Mouse (Mus musculus): ENCODE measurements around the gene Gm12253. TPM values are rescaled to one million over a fixed set of nuclear protein-coding genes. Genes with fewer than 3 reads are reported as not detected.

Gene Gm12253
- polyA plus RNA-seq (2015; fragmentation: Nextera tagmentation; extraction: Ambion mirVana) = not detected in 2 replicates

GRCm38 (mm10) chr11:58432259-58432658, at the start of gene Gm12253:
TSS of gene Gm12253 (plus strand) at chr11:58432559.
- WGBS = 84% methylated on average over 3 of the region's 3 CpGs
- no peak within 1 kb of the TSS for H3K27ac ChIP-seq
- no peak within 1 kb of the TSS for H3K9ac ChIP-seq
- no peak for ATAC-seq (ENCODE audit: insufficient number of reproducible peaks, low FRiP score, low TSS enrichment, low read depth)
- no peaks in the 10 kb centered on the region for H3K36me3 ChIP-seq
- no peaks in the 10 kb centered on the region for H3K9me3 ChIP-seq
- no peaks in the 10 kb centered on the region for H3K27me3 ChIP-seq
- no peak within 1 kb of the TSS for H3K4me3 ChIP-seq
- no peak within 1 kb of the TSS for H3K4me2 ChIP-seq
- H3K4me1 ChIP-seq = no peaks in the 10 kb centered on the region

- 59% methylated on average over 6 of the region's 6 CpGs for WGBS
- ATAC-seq (ENCODE audit: insufficient number of reproducible peaks, low FRiP score, low TSS enrichment, low read depth) = no peak
Measured at GRCm38 (mm10) chr11:58399985-58400645, 32.2 kb upstream of the Gm12253 start.

DNA sequence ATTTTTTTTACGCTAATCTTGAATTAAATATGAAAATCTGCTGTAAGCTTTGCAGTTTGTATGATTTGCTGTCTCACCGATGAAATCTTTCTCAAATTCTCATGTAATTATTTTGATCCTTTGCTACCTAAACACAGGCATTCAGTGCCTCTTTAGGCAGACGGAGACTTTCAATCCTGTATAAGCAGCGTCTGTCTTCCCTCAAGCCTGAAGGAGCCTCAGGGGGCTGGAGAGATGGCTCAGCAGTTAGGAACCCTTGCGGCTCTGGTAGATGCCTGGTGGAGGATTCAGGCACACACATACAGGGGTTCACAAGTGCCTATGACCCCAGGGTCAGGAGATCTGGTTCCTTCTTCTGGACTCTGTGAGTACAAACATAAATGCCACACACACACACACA, 31.7 kb upstream of the Gm12253 start:
- Histone ChIP-seq H3K27me3 (no peaks in the 10 kb centered on the region), H3K9ac (no peak overlapping the region), H3K4me3 (no peak overlapping the region), H3K4me1 (peaks cover 2% of the 10 kb centered on the region; the same call in 1 of the 2 replicates), H3K36me3 (no peaks in the 10 kb centered on the region), H3K4me2 (no peak overlapping the region), H3K27ac (no peak overlapping the region), H3K9me3 (no peaks in the 10 kb centered on the region)
- WGBS = 56% methylated on average over 5 of the region's 5 CpGs
- ATAC-seq (ENCODE audit: insufficient number of reproducible peaks, low FRiP score, low TSS enrichment, low read depth) = no peak

More at GRCm38 (mm10) chr11:58399985-58400645, 32.2 kb upstream of the Gm12253 start:
- no peaks in the 10 kb centered on the region for H3K27me3 ChIP-seq
- H3K4me1 ChIP-seq = peaks cover 2% of the 10 kb centered on the region; the same call in 1 of the 2 replicates
- H3K9me3 ChIP-seq = no peaks in the 10 kb centered on the region
- no peaks in the 10 kb centered on the region for H3K36me3 ChIP-seq
- no peak overlapping the region for H3K9ac ChIP-seq
- H3K27ac ChIP-seq = no peak overlapping the region
- H3K4me2 ChIP-seq = no peak overlapping the region
- H3K4me3 ChIP-seq = no peak overlapping the region

GRCm38 (mm10) chr11:58408066-58408465, 24.3 kb upstream of the Gm12253 start:
- no peaks in the 10 kb centered on the region for H3K36me3 ChIP-seq
- no peak overlapping the region for H3K9ac ChIP-seq
- H3K4me1 ChIP-seq = no peaks in the 10 kb centered on the region
- H3K4me3 ChIP-seq = no peak overlapping the region
- no peaks in the 10 kb centered on the region for H3K27me3 ChIP-seq
- no peaks in the 10 kb centered on the region for H3K9me3 ChIP-seq
- no peak overlapping the region for H3K4me2 ChIP-seq
- no peak for ATAC-seq (ENCODE audit: insufficient number of reproducible peaks, low FRiP score, low TSS enrichment, low read depth)
- 55% methylated on average over 3 of the region's 3 CpGs for WGBS
- H3K27ac ChIP-seq = no peak overlapping the region

DNA sequence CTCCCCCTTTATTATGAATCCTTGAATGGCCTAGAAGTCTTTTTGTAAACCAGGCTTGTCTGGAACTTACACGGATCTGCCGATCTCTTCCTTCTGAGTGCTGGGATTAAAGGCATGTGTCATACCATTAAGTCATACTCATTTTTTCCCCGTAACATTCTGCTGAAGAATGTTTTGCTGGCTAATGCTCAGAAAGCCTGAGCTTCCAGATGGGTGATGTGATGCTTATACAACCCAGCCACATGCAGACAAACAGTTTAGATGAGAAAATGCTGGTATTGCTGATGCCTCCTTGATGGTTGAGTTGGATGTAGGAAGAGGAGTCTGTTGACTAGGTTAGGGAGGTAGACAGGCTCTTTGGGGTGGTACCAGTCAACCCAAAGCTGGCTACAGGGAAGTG, 14.0 kb upstream of the Gm12253 start:
- no peak for ATAC-seq (ENCODE audit: insufficient number of reproducible peaks, low FRiP score, low TSS enrichment, low read depth)
- 54% methylated on average over 3 of the region's 3 CpGs for WGBS

GRCm38 (mm10) chr11:58420815-58421214, 11.5 kb upstream of the Gm12253 start, which contains the start of gene 1810065E05Rik:
TSS of gene 1810065E05Rik (plus strand) at chr11:58421111.
- WGBS = 26% methylated on average over 1 of the region's 1 CpGs
- Histone ChIP-seq H3K4me2 (no peak within 1 kb of the TSS), H3K9me3 (no peaks in the 10 kb centered on the region), H3K4me1 (no peaks in the 10 kb centered on the region), H3K27ac (no peak within 1 kb of the TSS), H3K36me3 (no peaks in the 10 kb centered on the region), H3K9ac (no peak within 1 kb of the TSS), H3K4me3 (no peak within 1 kb of the TSS), H3K27me3 (no peaks in the 10 kb centered on the region)
- no peak for ATAC-seq (ENCODE audit: insufficient number of reproducible peaks, low FRiP score, low TSS enrichment, low read depth)

More for the DNA sequence above, 14.0 kb upstream of the Gm12253 start:
- Histone ChIP-seq H3K9ac (no peak overlapping the region), H3K4me3 (no peak overlapping the region), H3K36me3 (no peaks in the 10 kb centered on the region), H3K27ac (no peak overlapping the region), H3K4me2 (no peak overlapping the region), H3K27me3 (no peaks in the 10 kb centered on the region), H3K4me1 (no peaks in the 10 kb centered on the region), H3K9me3 (no peaks in the 10 kb centered on the region)

- H3K9ac ChIP-seq = no peak overlapping the region
- no peaks in the 10 kb centered on the region; the same call in 1 of the 2 replicates for H3K4me1 ChIP-seq
- 18% methylated on average over 5 of the region's 5 CpGs for WGBS
- no peak overlapping the region for H3K4me3 ChIP-seq
- H3K27ac ChIP-seq = no peak overlapping the region
- ATAC-seq (ENCODE audit: insufficient number of reproducible peaks, low FRiP score, low TSS enrichment, low read depth) = no peak
- H3K27me3 ChIP-seq = no peaks in the 10 kb centered on the region
- H3K36me3 ChIP-seq = no peaks in the 10 kb centered on the region
- H3K4me2 ChIP-seq = no peak overlapping the region
- no peaks in the 10 kb centered on the region for H3K9me3 ChIP-seq
Measured at GRCm38 (mm10) chr11:58437866-58438265, 5.5 kb downstream of the Gm12253 start.

DNA sequence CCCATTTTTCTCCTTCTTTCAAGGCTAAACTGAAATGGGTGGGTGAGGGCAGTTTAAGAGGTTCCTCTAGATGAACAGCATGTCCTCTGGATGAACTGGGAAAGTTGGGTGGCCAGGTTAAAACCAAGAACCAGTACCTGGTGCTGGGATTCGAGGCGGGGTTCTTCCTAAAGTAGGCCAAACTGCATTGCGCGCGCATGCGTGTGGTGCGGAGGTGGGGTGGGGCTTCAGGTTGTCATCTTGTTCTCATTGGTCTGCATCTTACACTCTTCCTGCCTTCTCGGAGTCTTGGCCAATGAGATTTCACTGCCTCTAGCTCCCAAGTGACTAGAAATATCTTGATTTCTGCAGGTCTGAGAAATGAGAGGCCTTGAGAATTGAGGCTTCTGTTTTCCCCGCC, 20.4 kb downstream of the Gm12253 start, which contains the start of gene Lypd9:
Lypd9 (minus strand) TSS at position 165 of the 400 bp plus-strand sequence.
- no peaks in the 10 kb centered on the region for H3K36me3 ChIP-seq
- H3K27ac ChIP-seq = no peak within 1 kb of the TSS

GRCm38 (mm10) chr11:58453592-58453991, 21.2 kb downstream of the Gm12253 start:
- no peaks in the 10 kb centered on the region for H3K9me3 ChIP-seq
- no peak overlapping the region for H3K9ac ChIP-seq
- no peak overlapping the region for H3K27ac ChIP-seq
- no peak overlapping the region for H3K4me3 ChIP-seq
- H3K4me2 ChIP-seq = no peak overlapping the region
- H3K4me1 ChIP-seq = no peaks in the 10 kb centered on the region
- ATAC-seq (ENCODE audit: insufficient number of reproducible peaks, low FRiP score, low TSS enrichment, low read depth) = no peak
- WGBS = 20% methylated on average over 4 of the region's 4 CpGs
- no peaks in the 10 kb centered on the region for H3K27me3 ChIP-seq
- no peaks in the 10 kb centered on the region for H3K36me3 ChIP-seq

More for the DNA sequence above, 20.4 kb downstream of the Gm12253 start, which contains the start of gene Lypd9:
- H3K9me3 ChIP-seq = no peaks in the 10 kb centered on the region
- no peak within 1 kb of the TSS for H3K4me3 ChIP-seq
- H3K27me3 ChIP-seq = no peaks in the 10 kb centered on the region
- no peak for ATAC-seq (ENCODE audit: insufficient number of reproducible peaks, low FRiP score, low TSS enrichment, low read depth)
- no peak within 1 kb of the TSS for H3K4me2 ChIP-seq
- WGBS = 94% methylated on average over 9 of the region's 9 CpGs
- H3K4me1 ChIP-seq = no peaks in the 10 kb centered on the region
- no peak within 1 kb of the TSS for H3K9ac ChIP-seq

DNA sequence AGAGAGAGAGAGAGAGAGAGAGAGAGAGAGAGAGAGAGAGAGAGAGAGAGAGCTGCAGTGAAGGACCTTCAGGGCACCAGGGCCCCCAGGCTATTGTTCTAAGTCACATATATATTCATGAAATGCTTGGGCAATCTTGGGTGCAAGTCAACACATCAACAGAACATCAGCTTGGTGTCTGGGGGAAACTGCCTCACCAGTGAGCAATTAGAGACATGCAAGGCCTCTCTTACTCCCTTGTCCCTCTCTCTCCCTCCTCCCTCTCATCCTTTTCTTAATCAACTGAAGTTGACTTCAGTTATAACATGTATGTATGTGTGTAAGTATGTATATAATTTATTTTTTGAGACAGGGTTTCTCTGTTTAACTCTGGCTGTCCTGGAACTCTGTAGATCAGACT, 29.8 kb downstream of the Gm12253 start, which contains the start of gene Olfr30:
Olfr30 (minus strand) TSS at position 101 of the 400 bp plus-strand sequence.
- no peak for ATAC-seq (ENCODE audit: insufficient number of reproducible peaks, low FRiP score, low TSS enrichment, low read depth)
- H3K9ac ChIP-seq = no peak within 1 kb of the TSS
- no peaks in the 10 kb centered on the region for H3K4me1 ChIP-seq
- H3K27me3 ChIP-seq = no peaks in the 10 kb centered on the region
- no peak within 1 kb of the TSS for H3K4me2 ChIP-seq
- no peak within 1 kb of the TSS for H3K4me3 ChIP-seq
- no peak within 1 kb of the TSS for H3K27ac ChIP-seq
- no peaks in the 10 kb centered on the region for H3K36me3 ChIP-seq
- H3K9me3 ChIP-seq = no peaks in the 10 kb centered on the region
